Mouse (Mus musculus) MEL-GATA-1-ER (cell line): ENCODE results near the gene Arhgap25.
"Not testable (repeated sequence)": the region's sequence is repeated elsewhere in the genome, so short reads cannot be mapped to it uniquely, and the experiment has no call there.

Experiments
- DNase-seq: peaks from one replicate; pipeline ENCODE4 v3.0.0-alpha.2; 2012; ENCODE audit warnings: low read depth; ENCODE audit errors: extremely low read depth

Arhgap25 gene

GRCm38 (mm10) chr6:87504875-87505274 is 28.2 kb downstream of the Arhgap25 start:
- no peak for DNase-seq

GRCm38 (mm10) chr6:87503976-87504375 is 29.1 kb downstream of the Arhgap25 start:
- no peak for DNase-seq

GRCm38 (mm10) chr6:87503536-87503935 is 29.5 kb downstream of the Arhgap25 start:
- no peak for DNase-seq

- DNase-seq = no peak
Observed at GRCm38 (mm10) chr6:87502831-87503286, 30.2 kb downstream of the Arhgap25 start.

- no peak for DNase-seq
Observed at GRCm38 (mm10) chr6:87502411-87502810, 30.6 kb downstream of the Arhgap25 start.

GRCm38 (mm10) chr6:87500696-87501095 is 32.4 kb downstream of the Arhgap25 start:
- DNase-seq = no peak

GRCm38 (mm10) chr6:87499791-87500190 is 33.3 kb downstream of the Arhgap25 start:
- no peak for DNase-seq

GRCm38 (mm10) chr6:87496143-87496542 is 36.9 kb downstream of the Arhgap25 start:
- no peak for DNase-seq

- DNase-seq = no peak
Observed at GRCm38 (mm10) chr6:87494339-87494738, 38.7 kb downstream of the Arhgap25 start.

- no peak for DNase-seq
Observed at GRCm38 (mm10) chr6:87487657-87488426, 45.2 kb downstream of the Arhgap25 start.

- no peak for DNase-seq
Observed at GRCm38 (mm10) chr6:87484806-87485205, 48.3 kb downstream of the Arhgap25 start.

GRCm38 (mm10) chr6:87483900-87484289 is 49.2 kb downstream of the Arhgap25 start:
- DNase-seq = no peak

- DNase-seq = no peak
Observed at GRCm38 (mm10) chr6:87483224-87483899, 49.7 kb downstream of the Arhgap25 start.

GRCm38 (mm10) chr6:87479291-87479999 is 53.6 kb downstream of the Arhgap25 start:
- no peak for DNase-seq

GRCm38 (mm10) chr6:87478847-87479246 is 54.2 kb downstream of the Arhgap25 start:
- no peak for DNase-seq

GRCm38 (mm10) chr6:87475223-87475622 is 57.8 kb downstream of the Arhgap25 start:
- no peak for DNase-seq

GRCm38 (mm10) chr6:87470098-87470497 is 63.0 kb downstream of the Arhgap25 start:
- not testable (repeated sequence) for DNase-seq

- DNase-seq = no peak
Observed at GRCm38 (mm10) chr6:87468372-87468771, 64.7 kb downstream of the Arhgap25 start.

GRCm38 (mm10) chr6:87467373-87467772 is 65.7 kb downstream of the Arhgap25 start:
- no peak for DNase-seq

- DNase-seq = peak; percentile 16
Observed at GRCm38 (mm10) chr6:87466221-87466620, 66.8 kb downstream of the Arhgap25 start.

- DNase-seq = no peak
Observed at GRCm38 (mm10) chr6:87455507-87455906, 77.6 kb downstream of the Arhgap25 start.

GRCm38 (mm10) chr6:87451771-87452170 is 81.3 kb downstream of the Arhgap25 start:
- DNase-seq = no peak
